Mouse (Mus musculus) bone marrow, adult 2 months (tissue): ENCODE data around the gene Pnldc1.
"Not testable (repeated sequence)": the region's sequence is repeated elsewhere in the genome, so short reads cannot be mapped to it uniquely, and the experiment has no call there.

ENCODE experiments used
- CTCF ChIP-seq: fragments of 200-500 bp; IDR thresholded peaks from 2 replicates; pipeline ENCODE4 v1.5.1; 2011; ENCODE audit warnings: low read length, control low read depth; ENCODE audit not compliant: control insufficient read depth, insufficient read depth
- POLR2A ChIP-seq: fragments of 200-500 bp; IDR thresholded peaks from 2 replicates; pipeline ENCODE4 v1.6.1; 2011; ENCODE audit warnings: low read depth, mild to moderate bottlenecking, control low read depth, low read length, borderline replicate concordance; ENCODE audit not compliant: control insufficient read depth

- TF ChIP-seq CTCF, POLR2A: not testable (repeated sequence)
Measured at GRCm38 (mm10) chr17:12898607-12899006, 11.4 kb downstream of the Pnldc1 start.
